Mouse (Mus musculus) heart, adult 8-10 months (tissue): ENCODE data around the gene Lhpp. TPM values are rescaled to one million over a fixed set of nuclear protein-coding genes. Genes with fewer than 3 reads are reported as not detected.

ENCODE experiments used
- DNase-seq: peaks from one replicate; pipeline ENCODE4 v3.0.0; 2022; ENCODE audit warnings: low spot score
- total RNA-seq, 4 experiments: library from RNA; stranded (reverse); gene quantifications; 2 replicates each; pipeline ENCODE4 v1.2.4; 2022

The Lhpp gene
- total RNA-seq, 4 experiments from 2014 or later: 14.4 to 18.0 (median 16.6) TPM

DNA sequence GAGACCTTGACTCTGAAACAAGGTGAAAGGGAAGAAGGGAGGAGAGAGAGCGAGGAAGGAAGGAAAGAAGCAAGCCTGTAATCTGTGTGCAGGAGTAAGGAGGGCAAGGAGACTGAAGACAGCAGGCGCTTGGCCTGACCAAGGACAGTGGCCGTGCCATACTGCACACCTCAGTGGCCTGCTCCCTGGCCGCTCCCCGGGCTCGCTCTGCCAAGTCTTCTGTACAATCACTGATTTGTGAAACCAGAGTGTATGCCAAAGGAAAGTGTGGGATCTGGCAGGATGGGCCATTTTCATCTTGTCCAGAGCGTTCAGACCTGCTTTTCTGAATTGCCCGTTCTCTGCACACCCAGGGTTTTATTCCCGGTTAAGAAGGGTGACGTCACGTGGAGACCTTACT lies 70.9 kb downstream of the Lhpp start:
- no peak for DNase-seq

DNA sequence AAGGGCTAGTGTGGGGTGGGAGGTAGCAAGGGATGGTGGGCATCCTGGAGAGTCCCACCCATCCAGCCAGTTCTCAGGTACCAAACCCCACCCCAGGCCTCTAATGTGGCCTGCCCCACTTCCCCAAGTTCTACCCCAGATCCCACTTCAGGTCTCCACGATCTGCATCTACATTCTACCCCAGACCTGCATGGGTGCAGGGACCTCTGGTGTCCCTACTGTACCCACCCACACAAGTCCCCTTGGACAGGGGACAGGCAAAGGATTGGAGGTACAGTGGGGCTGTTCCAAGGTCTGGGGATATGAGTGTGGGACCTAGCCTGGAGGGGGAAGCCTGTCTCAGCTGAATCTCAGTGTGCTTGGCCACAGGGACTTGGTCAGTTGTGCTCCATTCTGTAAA lies 71.4 kb downstream of the Lhpp start:
- DNase-seq: no peak

DNA sequence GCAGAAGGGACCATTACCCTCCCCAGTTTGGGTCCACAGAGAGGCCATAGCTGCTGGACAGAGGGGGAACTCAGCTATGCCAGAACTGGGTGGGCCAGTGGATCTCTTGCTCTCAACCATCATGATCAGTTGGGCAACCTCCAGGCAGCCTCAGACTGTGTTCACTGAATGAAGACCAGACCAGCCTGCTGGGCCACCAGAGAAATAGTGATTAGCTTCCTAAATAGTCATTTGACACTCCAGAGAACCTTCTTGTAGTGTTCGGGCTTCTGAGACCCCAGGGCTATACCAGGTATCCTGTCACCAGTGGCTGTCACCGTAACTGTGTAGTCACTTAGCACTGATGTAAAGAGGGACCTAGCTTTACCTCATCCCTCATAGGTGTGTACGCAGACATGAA lies 71.9 kb downstream of the Lhpp start:
- DNase-seq: no peak

DNA sequence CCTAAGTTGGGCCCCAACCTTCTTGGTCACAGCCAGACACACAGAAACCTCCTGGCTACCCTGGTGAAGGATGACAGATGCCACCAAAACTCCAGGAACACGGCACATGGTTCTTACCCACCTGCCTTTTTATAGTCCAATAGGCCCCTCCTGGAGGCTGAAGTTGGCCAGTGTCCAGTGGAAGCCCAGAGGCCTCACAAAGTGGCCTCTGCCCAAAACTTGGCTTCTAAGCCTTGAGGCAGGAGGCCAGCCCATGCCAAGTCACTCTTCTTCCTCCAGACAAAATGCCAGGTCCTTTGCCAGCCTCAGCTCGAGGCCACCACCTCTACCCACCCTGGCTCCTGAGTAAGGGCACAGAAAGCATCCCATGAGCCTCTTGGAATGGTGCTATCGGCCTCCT lies 72.5 kb downstream of the Lhpp start:
- DNase-seq: no peak

DNA sequence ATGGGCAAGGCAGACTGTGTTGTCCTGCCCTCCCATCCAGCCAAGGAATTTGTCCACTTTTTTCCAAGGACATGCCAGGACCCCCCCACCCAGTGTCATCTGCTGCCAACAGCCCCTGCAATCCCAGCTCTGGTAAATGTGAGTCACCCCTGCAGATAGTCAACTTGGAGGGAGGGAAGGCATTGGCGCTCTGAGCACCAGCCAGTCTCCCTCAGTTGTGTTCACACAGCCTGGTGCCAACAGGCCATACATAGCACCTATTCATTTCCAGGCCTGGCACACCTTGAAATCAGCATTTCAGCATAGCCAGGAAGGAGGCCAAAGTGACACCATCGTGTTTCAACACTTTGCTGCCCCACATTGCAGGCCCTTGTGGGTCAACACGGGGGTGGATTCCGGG lies 73.5 kb downstream of the Lhpp start:
- peak; percentile 29 for DNase-seq

DNA sequence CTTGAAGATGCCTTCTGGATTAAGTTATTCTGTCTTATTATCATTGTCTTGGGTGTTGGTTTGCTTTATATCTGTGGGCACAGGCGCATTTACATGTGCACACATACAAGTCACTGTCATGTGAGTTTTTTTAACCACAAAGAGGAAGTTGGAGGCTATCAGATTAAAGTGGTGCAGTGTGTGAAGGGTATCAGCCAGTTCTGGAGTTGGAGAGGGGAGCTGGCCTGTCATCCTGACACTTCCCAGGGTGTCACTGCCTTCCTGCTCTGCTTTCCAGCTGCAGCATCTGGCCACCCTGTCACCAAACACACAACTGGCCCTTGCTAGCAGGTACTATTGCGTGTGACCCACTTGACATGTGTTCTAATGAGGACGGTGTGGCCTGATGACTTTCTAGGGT lies 76.1 kb downstream of the Lhpp start:
- no peak for DNase-seq

DNA sequence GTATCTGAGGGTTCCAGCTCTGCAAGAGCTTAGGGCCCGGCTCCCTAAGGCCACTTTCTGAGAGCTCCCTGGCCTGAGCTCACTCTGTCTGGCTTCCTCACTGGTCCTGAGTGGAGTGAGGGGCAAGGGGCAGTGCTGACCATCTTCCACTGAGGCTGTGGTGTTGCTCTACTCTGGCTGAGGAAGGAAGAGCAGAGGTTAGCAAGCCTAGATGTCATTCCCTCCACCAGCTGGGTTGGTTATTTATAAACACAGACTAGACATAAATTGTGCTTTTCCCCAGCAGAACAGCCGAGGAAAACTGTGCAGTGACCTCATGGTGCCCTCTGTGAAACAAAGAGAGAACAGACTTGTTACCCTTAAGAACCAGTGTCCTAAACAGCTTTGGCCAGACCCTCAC lies 77.5 kb downstream of the Lhpp start:
- no peak for DNase-seq

DNA sequence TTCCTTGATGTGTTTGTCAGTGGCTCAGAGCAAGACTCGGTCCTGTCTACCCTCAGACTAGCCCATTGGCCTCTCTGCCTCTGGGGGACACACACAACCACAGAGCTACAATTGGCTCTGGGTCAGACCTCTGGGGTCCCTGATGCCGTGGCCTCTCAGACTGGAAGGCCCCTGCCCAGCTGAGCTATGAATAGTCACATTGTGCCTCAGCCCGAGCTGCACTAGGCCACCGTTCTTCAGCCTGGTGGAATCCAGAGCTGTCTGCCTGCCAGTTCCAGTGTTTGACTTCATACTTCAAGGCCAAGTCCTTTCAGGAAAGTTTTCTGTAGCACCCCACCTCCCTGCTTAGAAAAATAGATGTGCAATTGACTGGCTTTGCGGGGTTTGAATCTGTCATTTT lies 78.3 kb downstream of the Lhpp start:
- DNase-seq: no peak

DNA sequence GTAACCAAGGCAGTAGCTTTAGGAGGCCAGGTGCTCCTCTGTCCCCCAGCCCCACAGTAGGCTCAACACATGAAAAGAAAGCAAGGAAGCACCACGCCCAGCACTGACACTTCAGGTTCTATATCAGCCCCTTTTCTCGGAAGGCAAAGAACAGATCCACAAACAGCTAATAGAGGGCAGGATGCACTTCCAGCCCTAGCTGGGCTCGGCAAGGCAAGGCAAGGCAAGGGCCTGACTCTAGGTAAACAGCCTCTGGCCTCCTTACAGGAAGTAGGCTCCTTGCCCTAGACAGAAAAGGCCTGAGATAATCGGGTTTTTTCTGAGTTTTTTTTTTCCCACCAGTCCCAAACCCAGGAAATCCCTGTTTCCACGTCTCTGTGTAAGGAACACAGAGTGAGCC lies 79.3 kb downstream of the Lhpp start:
- DNase-seq: no peak

DNA sequence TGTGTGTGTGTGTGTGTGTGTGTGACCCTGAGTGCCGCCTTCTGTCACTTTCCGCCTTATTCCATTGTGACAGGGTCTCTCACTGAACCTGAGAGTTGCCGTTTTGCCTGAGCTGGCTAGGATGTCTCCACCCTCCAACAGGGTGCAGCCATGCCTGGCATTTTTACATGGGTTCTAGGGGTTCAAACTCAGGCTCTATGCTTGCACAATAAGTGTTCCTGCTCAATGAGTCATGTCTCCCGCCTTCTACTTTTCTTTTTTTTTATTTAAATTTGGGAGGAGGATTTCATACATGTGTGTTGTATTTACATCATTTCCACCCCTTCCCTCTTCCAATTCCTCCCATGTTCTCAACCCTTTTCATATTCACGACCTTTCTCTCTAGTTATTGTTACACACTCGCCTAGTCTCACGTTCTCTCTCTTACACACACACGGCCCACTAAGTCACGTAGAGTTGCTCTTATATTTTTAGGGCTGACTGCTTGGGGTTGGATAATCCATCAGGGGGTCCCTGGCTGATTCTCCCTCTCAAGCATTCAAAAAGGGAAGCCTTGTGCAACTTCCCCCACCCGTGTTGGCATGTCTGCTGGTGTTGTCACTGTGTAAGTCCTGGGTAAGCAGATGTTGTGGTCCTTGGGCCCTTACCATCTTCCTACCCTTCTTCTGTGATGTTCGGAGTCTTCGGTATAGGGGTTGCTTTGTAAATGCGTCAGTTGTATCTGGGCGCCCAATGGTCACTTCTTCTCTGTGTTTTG lies 80.5 kb downstream of the Lhpp start:
- no peak for DNase-seq

DNA sequence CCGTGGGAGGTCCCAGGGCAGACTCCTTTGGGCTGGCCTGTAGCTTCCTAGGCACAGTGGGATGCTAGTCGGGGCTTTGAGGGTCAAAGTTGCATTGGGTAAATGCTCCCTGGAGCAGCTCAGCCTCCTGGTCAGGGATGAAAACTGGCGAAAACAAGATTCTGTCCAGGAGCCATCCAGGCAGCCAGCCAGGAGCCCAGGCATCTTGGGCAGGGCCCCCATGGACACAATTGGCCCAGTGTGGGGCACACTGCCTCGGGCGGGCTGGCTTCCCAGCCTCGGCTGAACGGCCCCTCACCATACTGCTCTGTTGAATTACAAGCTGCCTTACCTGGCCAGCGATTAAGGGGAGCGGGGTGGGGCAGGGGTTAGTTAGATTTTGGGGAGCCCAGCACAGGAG lies 82.3 kb downstream of the Lhpp start:
- DNase-seq: no peak

DNA sequence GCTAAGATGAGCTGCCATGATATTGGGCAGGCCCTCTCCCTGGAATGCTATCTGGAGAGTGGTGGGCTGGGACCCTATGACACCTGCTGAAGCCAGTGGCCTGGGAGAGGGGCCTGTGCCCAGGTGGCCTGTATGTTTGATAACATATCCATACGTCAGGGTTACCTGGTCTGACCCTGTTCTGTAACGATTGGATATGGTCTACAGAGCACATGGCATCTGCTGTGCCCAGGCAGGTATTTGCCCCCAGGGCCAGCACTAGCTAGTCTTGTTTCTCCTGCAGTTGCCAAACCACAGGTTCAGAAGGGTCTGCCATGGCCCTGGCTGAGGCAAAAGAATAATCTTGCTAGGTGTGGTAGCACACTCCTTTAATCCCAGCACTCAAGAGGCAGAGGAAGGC lies 83.1 kb downstream of the Lhpp start:
- DNase-seq: no peak

DNA sequence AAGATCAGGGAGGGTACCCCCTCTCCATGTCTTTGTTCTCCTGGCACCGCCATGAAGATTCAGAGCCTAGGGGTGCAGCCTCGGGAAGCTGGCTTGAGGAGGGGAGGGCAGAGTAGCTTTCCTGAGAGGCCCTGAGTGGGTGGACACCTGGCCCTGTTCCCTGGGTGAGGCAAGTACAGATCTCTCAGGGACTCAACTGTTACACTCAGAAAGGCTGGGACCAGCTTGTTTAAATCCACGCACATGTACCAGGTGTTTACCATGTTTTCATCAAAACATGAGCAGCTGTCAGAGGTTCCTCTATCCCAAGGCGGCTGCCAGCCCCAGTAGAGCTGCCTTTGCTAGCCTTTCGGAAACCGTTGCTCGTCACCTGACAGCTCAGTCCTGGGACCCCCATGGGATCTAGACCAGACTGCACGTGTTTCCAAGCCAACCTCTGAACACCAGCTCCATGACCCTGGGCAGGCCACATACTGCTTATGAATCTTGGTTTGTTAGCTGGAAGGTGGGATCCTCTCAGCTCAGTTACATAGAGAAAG lies 86.9 kb downstream of the Lhpp start:
- DNase-seq: no peak

DNA sequence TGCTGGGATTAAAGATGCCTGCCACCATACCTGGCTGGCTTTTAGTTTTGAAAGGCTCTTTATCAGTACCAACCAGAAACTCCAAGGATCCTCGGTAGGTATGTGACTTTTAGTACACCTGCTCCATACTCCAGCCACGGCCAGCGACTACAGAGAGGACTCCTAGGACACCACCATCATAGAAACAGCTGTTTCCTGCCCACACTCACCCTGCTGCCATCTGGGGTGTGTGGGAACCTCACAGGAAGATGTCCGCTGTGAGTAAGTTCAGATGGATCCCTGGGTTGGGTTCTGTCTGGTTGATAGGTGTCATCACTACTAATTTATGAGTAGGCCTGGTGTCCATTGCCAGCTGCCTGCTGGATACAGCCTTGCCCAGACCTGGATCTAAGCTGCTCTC lies 88.3 kb downstream of the Lhpp start:
- no peak for DNase-seq

DNA sequence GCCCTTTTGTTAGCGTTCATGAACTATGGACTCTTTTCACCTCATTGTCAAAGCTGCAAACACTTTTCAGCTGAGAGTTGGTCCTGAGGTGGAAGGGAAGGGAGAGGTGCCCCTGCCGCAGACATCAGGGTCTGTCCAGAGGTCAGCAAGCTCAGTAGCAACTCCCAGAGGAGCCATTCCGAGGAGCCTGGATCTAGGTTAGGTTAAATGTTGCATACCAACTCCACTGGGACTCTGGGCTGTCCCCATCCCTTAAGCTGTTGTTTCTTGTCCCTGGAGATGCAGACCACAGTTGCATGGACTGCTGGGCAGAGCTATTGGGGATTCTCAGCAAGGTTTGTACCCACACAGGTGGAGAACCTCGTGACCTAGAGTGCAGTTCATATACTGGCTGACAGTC lies 88.7 kb downstream of the Lhpp start:
- DNase-seq: no peak

DNA sequence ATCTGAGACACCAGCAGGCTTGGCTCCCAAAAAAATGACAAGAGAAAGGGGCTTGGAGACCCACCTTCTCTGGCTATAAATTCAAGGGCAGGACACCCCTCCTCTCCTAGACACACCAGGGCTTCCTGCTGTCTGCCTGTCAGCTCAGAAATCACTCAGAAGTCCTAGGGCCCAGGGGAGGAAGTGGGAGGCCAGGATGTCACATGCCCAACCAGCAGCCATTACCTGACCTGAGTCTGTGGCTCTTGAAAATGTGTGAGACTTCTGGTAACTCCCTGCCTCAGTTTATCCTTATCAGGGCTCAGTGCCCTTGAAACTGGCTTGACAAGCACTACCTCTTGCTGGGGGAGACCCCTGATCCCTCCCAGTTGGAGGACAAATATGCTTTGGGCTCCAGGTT lies 89.2 kb downstream of the Lhpp start:
- DNase-seq: no peak

DNA sequence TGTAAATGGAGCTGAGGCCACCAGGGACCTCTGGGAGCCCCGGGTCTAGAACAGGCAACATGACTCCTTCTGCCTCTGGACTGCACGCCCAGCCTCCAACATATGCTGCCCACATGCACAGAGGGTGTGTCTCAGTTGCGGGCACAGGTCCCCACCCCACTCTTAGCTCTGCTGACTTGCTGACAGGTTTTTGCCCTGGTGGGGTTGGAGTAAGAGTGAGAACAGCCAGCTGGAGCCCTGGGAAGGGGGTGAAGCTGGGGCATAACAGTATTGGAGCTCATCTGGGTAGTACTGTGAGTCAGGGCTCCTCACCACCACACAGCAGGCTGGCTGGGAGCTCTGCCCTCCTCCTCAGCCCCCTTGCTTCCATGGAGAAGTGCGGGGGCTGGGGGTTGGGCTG lies 89.7 kb downstream of the Lhpp start:
- no peak for DNase-seq

DNA sequence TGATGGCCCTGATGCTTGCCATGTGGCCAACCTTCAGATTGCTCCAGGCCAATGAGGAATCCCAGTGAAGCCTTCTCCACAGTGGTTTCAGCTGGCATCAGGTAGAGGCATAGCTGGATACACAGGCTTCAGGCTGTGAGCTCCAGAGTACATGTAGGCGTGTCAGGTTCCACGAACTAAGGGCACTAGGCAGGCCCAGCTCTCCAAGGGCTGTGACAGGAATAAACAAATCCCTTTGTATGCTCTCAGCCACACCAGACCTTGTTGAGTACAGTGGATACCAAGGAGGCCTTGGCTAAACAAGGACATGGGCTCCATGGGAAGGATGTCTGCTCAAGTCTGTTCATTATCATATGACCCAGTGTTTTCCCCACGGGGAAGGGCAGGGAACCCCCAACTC lies 91.0 kb downstream of the Lhpp start:
- DNase-seq: no peak

DNA sequence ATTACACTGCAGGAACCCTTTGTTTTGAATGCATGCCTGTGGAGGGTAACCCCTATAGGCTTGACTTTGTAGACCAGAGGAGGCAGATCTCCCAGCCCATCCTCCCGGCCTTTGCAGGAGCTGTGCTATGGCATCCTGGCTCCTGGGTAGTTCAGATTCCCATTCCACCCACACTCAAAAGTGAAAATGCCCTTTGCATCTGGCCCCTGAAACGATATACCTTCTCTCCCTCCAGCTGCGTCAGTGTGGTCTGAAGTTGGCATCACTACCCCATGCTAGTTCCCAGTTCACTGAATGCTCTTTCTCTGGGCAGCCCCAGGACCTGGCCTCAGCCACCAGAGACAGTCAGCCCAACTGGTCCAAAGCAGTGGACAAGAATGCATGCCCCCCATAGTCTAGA lies 91.6 kb downstream of the Lhpp start:
- no peak for DNase-seq

DNA sequence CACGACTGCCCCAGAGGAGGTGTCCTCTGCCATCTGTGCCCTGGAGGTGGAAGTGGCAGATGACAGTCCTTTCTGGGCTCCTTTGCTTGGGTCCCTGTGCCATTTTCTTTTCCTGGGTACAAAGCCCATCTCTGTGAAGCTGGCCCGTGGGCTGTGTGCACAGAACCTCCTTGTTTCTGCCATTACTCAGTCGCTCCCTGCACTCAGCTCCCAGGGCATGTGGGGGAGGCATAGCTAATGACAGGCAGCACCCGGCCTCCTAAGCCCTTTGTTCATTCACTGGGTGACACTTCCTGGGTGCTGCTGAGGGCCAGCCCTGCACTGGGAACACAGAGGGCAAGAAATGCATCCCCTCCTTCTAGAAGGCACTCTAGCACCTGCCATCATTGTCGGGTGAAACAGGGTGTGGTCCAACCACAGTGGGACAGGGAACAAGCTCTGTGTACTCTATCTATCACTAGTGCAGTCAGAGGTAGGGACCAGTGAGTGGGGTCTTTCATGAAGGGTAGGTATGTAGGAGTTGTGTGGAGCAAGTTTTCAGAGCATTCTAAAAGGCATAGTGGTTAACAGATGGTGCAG lies 92.1 kb downstream of the Lhpp start:
- no peak for DNase-seq

DNA sequence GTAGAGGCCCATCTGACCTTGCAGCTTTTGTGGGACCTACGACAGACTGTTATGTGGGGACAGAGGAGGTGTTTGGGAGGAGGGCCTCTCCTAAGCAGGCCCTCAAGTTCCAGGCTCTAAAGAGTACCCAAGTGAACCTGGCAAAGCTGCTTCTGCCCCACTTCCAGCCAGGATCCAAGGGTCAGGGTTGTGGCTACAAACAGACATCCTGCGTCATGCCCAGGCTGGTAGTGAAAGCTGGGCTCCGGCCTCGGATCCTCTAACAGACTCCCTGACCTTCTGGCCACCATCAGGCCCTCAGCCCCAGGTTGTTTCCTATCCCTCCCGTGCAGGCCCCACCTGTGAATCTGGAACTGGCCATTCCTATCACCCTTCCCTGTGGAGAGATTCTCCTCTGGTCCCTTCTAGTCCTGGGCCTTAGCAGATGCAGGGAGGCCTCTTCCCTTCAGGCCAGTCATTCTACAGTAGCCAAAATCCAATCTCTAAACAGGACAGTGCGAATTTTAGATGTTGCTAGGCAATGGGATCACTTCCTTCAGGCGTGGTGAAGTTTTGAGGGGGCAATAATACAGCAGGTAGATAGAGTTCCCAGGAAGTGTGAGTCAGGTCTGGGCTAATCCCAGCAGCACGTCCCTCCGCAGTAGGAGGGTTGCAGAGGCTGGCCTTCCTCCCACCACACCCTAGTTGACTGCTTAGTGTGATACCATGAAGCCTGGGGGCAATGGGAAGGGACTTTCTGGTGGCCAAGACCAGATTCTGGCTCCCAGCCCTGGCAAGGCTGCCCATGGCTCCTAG lies 93.3 kb downstream of the Lhpp start:
- no peak for DNase-seq

DNA sequence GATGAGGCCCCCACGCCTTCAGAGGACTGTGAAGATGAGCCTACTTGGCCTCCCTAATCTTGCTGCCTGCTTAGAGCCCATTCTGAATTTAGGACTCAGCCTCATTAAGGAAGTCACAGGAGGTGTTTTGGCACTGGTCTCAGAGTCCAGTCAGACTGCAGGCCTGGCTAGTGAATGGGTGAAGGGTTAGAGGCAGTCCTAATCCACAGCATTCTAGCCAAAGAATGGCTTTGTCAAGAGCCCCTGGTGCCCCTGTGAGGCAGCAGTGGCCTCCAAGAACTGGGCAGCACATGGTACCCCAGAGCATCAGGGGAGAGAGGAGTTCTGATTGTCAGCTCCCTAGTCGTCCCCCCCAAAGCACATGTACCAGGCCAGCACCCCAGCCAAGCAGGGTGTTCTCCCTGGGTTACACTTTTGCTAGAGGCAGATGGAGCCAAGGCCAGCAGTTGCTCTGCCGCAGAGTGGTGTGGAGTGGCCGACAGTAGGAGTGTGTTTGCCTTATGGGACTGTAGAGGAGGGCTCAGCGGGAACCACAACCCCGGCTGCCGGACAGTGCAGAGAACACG lies 94.0 kb downstream of the Lhpp start:
- no peak for DNase-seq
